In genomic region chr11:94474544-94474910, GRCm38 (mm10) we compare ENCODE assay signal across 9 mouse cellular contexts. TPM values are rescaled to one million over a fixed set of nuclear protein-coding genes. Genes with fewer than 3 reads are reported as not detected.
A peak's percentile ranks its signal among the peaks of the same experiment; 100 is the strongest.
DNase-seq lines count a peak whose midpoint lies in the region; ATAC-seq and TF ChIP-seq lines count a peak whose summit lies in the region.
"Had no signal": no experiment of that assay in that cellular context is flagged by ENCODE, and none has a peak within 500 bp of the region (broad histone marks: within the 10 kb centered on the region; RNA-seq: fewer than 3 reads in every experiment).

No protein-coding gene starts in this region.

- peak overlapping the region; percentile 80 for H3K4me3 ChIP-seq in gastrocnemius, adult 2 months
- H3K4me3 ChIP-seq in spleen, adult 2 months (ENCODE audit: extremely low read depth, insufficient read depth, insufficient read length), result peak overlapping the region; percentile 54; the same call in 1 of the 2 replicates
- H3K4me3 ChIP-seq in liver, embryonic 11.5 days (ENCODE audit: low read depth, low read length), result peak overlapping the region; percentile 57
- H3K4me3 ChIP-seq in stomach, embryonic 16.5 days (replicated peaks; ENCODE audit: low read length), result peak overlapping the region; percentile 65

- intact Hi-C loops in gastrocnemius, adult 2 months (cut with DNase I), result no loop called here
- intact Hi-C loops in gastrocnemius, postnatal 36 days (cut with DNase I), result no loop called here

- no peak for TF ChIP-seq POLR2A in spleen, adult 2 months (IDR thresholded peaks at IDR 0.05; ENCODE audit: low read depth, low read length)

- H3K27me3 ChIP-seq in spleen, adult 2 months (ENCODE audit: control insufficient read depth, insufficient read depth, low read length), result peaks cover 30% of the 10 kb centered on the region
- peaks cover 92% of the 10 kb centered on the region for H3K27me3 ChIP-seq in liver, embryonic 11.5 days (replicated peaks; ENCODE audit: control insufficient read depth, insufficient read depth, low read length)
- peaks cover 20% of the 10 kb centered on the region for H3K27me3 ChIP-seq in stomach, embryonic 16.5 days (ENCODE audit: control insufficient read depth, insufficient read depth, low read length)

- peaks cover 14% of the 10 kb centered on the region for H3K4me1 ChIP-seq in spleen, adult 2 months (ENCODE audit: control insufficient read depth, insufficient read depth, insufficient read length)
- H3K4me1 ChIP-seq in liver, embryonic 11.5 days (replicated peaks; ENCODE audit: control insufficient read depth, insufficient read depth, low read length), result peaks cover 8% of the 10 kb centered on the region
- peaks cover 30% of the 10 kb centered on the region for H3K4me1 ChIP-seq in stomach, embryonic 16.5 days (ENCODE audit: control insufficient read depth, insufficient read depth, low read length)

- no peak overlapping the region for H3K9ac ChIP-seq in liver, embryonic 11.5 days (ENCODE audit: low read depth, low read length)
- no peak overlapping the region for H3K9ac ChIP-seq in stomach, embryonic 16.5 days (ENCODE audit: low read length)

- DNase-seq in gastrocnemius, adult 2 months, result no peak
- no peak for DNase-seq in gastrocnemius, postnatal 36 days
- DNase-seq in spleen, adult 2 months (ENCODE audit: low read depth in 1 of 2, low spot score in 2 of 2), result no peak
- DNase-seq in spleen, postnatal 14 days (ENCODE audit: low spot score in 2 of 2), result no peak
- DNase-seq in liver, embryonic 11.5 days (ENCODE audit: low spot score), result no peak
- DNase-seq in spleen, postnatal 4 days (ENCODE audit: low spot score in 2 of 2), result no peak
- no peak for DNase-seq in layer of hippocampus, postnatal 25 days (ENCODE audit: extremely low spot score in 1 of 2, low spot score in 1 of 2)

- peak overlapping the region; percentile 65 for H3K4me2 ChIP-seq in liver, embryonic 11.5 days
- H3K4me2 ChIP-seq in stomach, embryonic 16.5 days (ENCODE audit: low read depth, low read length), result peak overlapping the region; percentile 57

- no peaks in the 10 kb centered on the region for H3K9me3 ChIP-seq in liver, embryonic 11.5 days (ENCODE audit: control insufficient read depth, low read length)
- H3K9me3 ChIP-seq in stomach, embryonic 16.5 days (replicated peaks; ENCODE audit: control insufficient read depth, low read length), result no peaks in the 10 kb centered on the region

- peak overlapping the region; percentile 35; the same call in 1 of the 2 replicates for H3K27ac ChIP-seq in gastrocnemius, adult 2 months
- H3K27ac ChIP-seq in spleen, adult 2 months (ENCODE audit: insufficient read depth, low read length), result no peak overlapping the region
- no peak overlapping the region for H3K27ac ChIP-seq in liver, embryonic 11.5 days (ENCODE audit: low read depth, low read length)
- H3K27ac ChIP-seq in stomach, embryonic 16.5 days (ENCODE audit: low read length), result no peak overlapping the region

- TF ChIP-seq CTCF in gastrocnemius, adult 2 months (IDR thresholded peaks at IDR 0.05), result no peak
- TF ChIP-seq CTCF in spleen, adult 2 months (IDR thresholded peaks at IDR 0.05; ENCODE audit: extremely low read depth, insufficient read depth, insufficient read length, insufficient replicate concordance), result no peak

- WGBS in spleen, adult 2 months, result 3% methylated on average over 11 of the region's 11 CpGs
- 3% methylated on average over 11 of the region's 11 CpGs for WGBS in liver, embryonic 11.5 days
- WGBS in stomach, embryonic 16.5 days, result 2% methylated on average over 11 of the region's 11 CpGs

- H3K36me3 ChIP-seq in spleen, adult 2 months (ENCODE audit: control insufficient read depth, insufficient read depth, low read length), result no peaks in the 10 kb centered on the region
- no peaks in the 10 kb centered on the region for H3K36me3 ChIP-seq in liver, embryonic 11.5 days (ENCODE audit: control insufficient read depth, insufficient read depth, low read length)
- no peaks in the 10 kb centered on the region for H3K36me3 ChIP-seq in stomach, embryonic 16.5 days (ENCODE audit: control insufficient read depth, insufficient read depth, low read length)

- peak; percentile 27 for ATAC-seq in liver, embryonic 11.5 days (replicated peaks; ENCODE audit: low FRiP score)
- no peak for ATAC-seq in stomach, embryonic 16.5 days (ENCODE audit: insufficient read depth, low FRiP score)

RNA-seq across cellular contexts. Expression of gene Cacna1g, which starts 0.5 kb away (rescaled TPM):
- 1 to 10 TPM; 1.2 to 3.0 TPM for total RNA-seq in gastrocnemius, adult 2 months (2021)
- total RNA-seq in gastrocnemius, postnatal 36 days (2021), result 1 to 10 TPM; 2.0 to 3.0 TPM
- 9.8 and 12.0 TPM in 2 replicates for polyA plus RNA-seq in spleen, adult 2 months (2012; rRNA removed)
- polyA plus RNA-seq in liver, embryonic 11.5 days (2014; fragmentation: Nextera tagmentation; extraction: Ambion mirVana), result 2.7 and 4.7 TPM in 2 replicates
- 7.9 and 8.5 TPM in 2 replicates for polyA plus RNA-seq in stomach, embryonic 16.5 days (2015; fragmentation: Nextera tagmentation; extraction: Ambion mirVana)
- 10 to 100 TPM; 49.7 to 72.3 TPM for total RNA-seq in layer of hippocampus, postnatal 25 days (2021)
- total RNA-seq: neutrophil, adult 5-6 weeks had no signal

RNA-seq across cellular contexts. Expression of gene Spata20, which starts 11.5 kb away (rescaled TPM):
- not detected for total RNA-seq in gastrocnemius, adult 2 months (2021)
- not detected for total RNA-seq in gastrocnemius, postnatal 36 days (2021)
- not detected in 2 replicates for polyA plus RNA-seq in spleen, adult 2 months (2012; rRNA removed)
- not detected in 2 replicates for polyA plus RNA-seq in liver, embryonic 11.5 days (2014; fragmentation: Nextera tagmentation; extraction: Ambion mirVana)
- polyA plus RNA-seq in stomach, embryonic 16.5 days (2015; fragmentation: Nextera tagmentation; extraction: Ambion mirVana), result 0.22 and 0.29 TPM in 2 replicates
- total RNA-seq in layer of hippocampus, postnatal 25 days (2021), result under 1 TPM in 1 of 2 experiments, not detected in 1; 0.34 TPM
- total RNA-seq: neutrophil, adult 5-6 weeks had no signal

RNA-seq across cellular contexts. Expression of gene Epn3, which starts 25.2 kb away (rescaled TPM):
- total RNA-seq in gastrocnemius, adult 2 months (2021), result under 1 TPM in 1 of 2 experiments, not detected in 1; 0.05 TPM
- total RNA-seq in gastrocnemius, postnatal 36 days (2021), result under 1 TPM; 0.12 to 0.31 TPM
- polyA plus RNA-seq in spleen, adult 2 months (2012; rRNA removed), result 0.23 and 0.39 TPM in 2 replicates
- polyA plus RNA-seq in liver, embryonic 11.5 days (2014; fragmentation: Nextera tagmentation; extraction: Ambion mirVana), result 0.84 and 0.91 TPM in 2 replicates
- 17.0 and 21.1 TPM in 2 replicates for polyA plus RNA-seq in stomach, embryonic 16.5 days (2015; fragmentation: Nextera tagmentation; extraction: Ambion mirVana)
- total RNA-seq in layer of hippocampus, postnatal 25 days (2021), result 1 to 10 TPM; 2.0 to 2.3 TPM

RNA-seq across cellular contexts. Expression of gene Mycbpap, which starts 47.0 kb away (rescaled TPM):
- total RNA-seq in gastrocnemius, adult 2 months (2021), result not detected
- total RNA-seq in gastrocnemius, postnatal 36 days (2021), result not detected
- 0.06 and 0.11 TPM in 2 replicates for polyA plus RNA-seq in spleen, adult 2 months (2012; rRNA removed)
- polyA plus RNA-seq in liver, embryonic 11.5 days (2014; fragmentation: Nextera tagmentation; extraction: Ambion mirVana), result 0.84 and 1.1 TPM in 2 replicates
- 2.8 and 4.3 TPM in 2 replicates for polyA plus RNA-seq in stomach, embryonic 16.5 days (2015; fragmentation: Nextera tagmentation; extraction: Ambion mirVana)
- total RNA-seq in layer of hippocampus, postnatal 25 days (2021), result 1 to 10 TPM; 3.0 to 3.9 TPM
- total RNA-seq: neutrophil, adult 5-6 weeks had no signal

Comparison
In these comparisons a context has a peak if more than half of its experiments do, and no peak if none do; other contexts are left out.
1. RNA of gene Cacna1g, which starts 0.5 kb away (total RNA-seq): 49.7 to 72.3 TPM in layer of hippocampus, postnatal 25 days; 1.2 to 3.0 TPM in gastrocnemius, adult 2 months and 2.0 to 3.0 TPM in gastrocnemius, postnatal 36 days; every median in the first group is over 10 times any median in the second.
2. Peak in every context shown above with its lines, with median percentiles within 50 percentile points of each other: H3K4me3 ChIP-seq.